Mouse (Mus musculus) heart, embryonic 16.5 days (tissue): ENCODE data around the gene Mier2. TPM values are rescaled to one million over a fixed set of nuclear protein-coding genes. Genes with fewer than 3 reads are reported as not detected.

Source experiments
- ATAC-seq: fragments of 200-750 bp; cut with Nextera tagmentation; replicated peaks from 2 replicates; pipeline ENCODE4 v1.8.0; 2017; ENCODE audit warnings: moderate number of reproducible peaks; ENCODE audit not compliant: insufficient read depth, low FRiP score; ENCODE audit errors: extremely low read depth
- H3K27ac ChIP-seq: fragments of 300-500 bp; sonication (generic); 2 replicates; pipeline ENCODE4 v1.5.1; 2014; ENCODE audit warnings: mild to moderate bottlenecking, low read length, control low read depth, moderate library complexity
- H3K27me3 ChIP-seq: fragments of 300-500 bp; sonication (generic); 2 replicates; pipeline ENCODE4 v1.6.1; 2014; ENCODE audit warnings: low read length, mixed read lengths; ENCODE audit not compliant: control insufficient read depth, insufficient read depth
- H3K36me3 ChIP-seq: fragments of 300-500 bp; sonication (generic); 2 replicates; pipeline ENCODE4 v1.6.1; 2014; ENCODE audit not compliant: control insufficient read depth, insufficient read depth
- H3K4me1 ChIP-seq: fragments of 300-500 bp; sonication (generic); 2 replicates; pipeline ENCODE4 v1.6.1; 2014; ENCODE audit warnings: low read length, mixed read lengths; ENCODE audit not compliant: control insufficient read depth, insufficient read depth
- H3K4me2 ChIP-seq: fragments of 300-500 bp; sonication (generic); 2 replicates; pipeline ENCODE4 v1.6.1; 2014; ENCODE audit warnings: low read depth, mild to moderate bottlenecking, control low read depth, low read length
- H3K4me3 ChIP-seq: fragments of 300-500 bp; sonication (generic); 2 replicates; pipeline ENCODE4 v1.5.1; 2014; ENCODE audit warnings: mild to moderate bottlenecking, control low read depth, low read length
- H3K9ac ChIP-seq: fragments of 300-500 bp; sonication (generic); 2 replicates; pipeline ENCODE4 v1.6.1; 2014; ENCODE audit warnings: low read length, control low read depth
- H3K9me3 ChIP-seq: fragments of 300-500 bp; sonication (generic); replicated peaks from 2 replicates; pipeline ENCODE4 v1.6.1; 2016; ENCODE audit warnings: low read length; ENCODE audit not compliant: control insufficient read depth
- WGBS: fragments of 180-500 bp; shearing (Covaris S2); extraction: QIAGEN DNeasy Blood & Tissue Kit; methylation state at CpG from one replicate; pipeline ENCODE4 v1.1.7; 2014; 5-methylcytosine and 5-hydroxymethylcytosine counted together
- polyA plus RNA-seq: library from polyadenylated mRNA; unstranded; fragments of >200 nt; fragmentation: Nextera tagmentation; extraction: Ambion mirVana; gene quantifications from 2 replicates; pipeline ENCODE4 v1.2.1, GENCODE M21; 2015

The Mier2 gene
- polyA plus RNA-seq, 1 experiment from 2014 or later = 26.5 TPM

DNA sequence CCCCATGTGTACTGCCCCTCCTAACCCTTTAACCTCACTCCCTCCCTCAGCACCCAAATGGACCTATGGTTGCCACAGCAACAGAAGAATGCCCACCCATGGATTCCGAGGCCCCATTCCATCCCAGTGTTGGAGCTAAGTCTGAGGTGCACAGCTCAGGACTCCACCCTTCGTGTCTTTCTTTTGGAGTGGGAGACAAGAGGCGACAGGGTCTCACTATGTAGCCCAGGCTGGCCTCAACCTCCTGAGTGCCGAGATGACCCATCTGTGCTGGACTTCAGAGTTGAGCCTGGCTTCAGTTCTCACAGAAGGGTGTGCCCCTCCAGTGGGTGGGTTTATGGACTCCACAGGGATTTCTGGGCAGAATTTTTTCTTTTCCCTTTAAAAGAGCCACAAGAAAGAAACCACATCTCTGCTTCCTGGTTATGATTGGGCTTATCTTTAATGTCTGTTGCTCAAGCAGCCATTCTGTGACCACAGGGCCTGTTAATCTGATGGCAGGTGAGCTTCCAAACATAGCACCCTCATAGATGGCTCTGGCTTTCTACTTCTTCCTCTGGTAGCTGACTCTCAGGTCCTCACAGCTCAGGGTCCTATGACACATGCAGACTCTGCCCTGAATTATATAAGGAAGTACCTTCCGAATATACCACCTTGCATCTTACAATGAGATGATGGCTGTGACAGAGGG, 32.2 kb upstream of the Mier2 start, which contains the start of gene Theg:
Gene Theg (minus strand): TSS at position 271 of the 691 bp plus-strand sequence.
- no peak within 1 kb of the TSS for H3K9ac ChIP-seq
- WGBS = 77% methylated on average over 5 of the region's 5 CpGs

DNA sequence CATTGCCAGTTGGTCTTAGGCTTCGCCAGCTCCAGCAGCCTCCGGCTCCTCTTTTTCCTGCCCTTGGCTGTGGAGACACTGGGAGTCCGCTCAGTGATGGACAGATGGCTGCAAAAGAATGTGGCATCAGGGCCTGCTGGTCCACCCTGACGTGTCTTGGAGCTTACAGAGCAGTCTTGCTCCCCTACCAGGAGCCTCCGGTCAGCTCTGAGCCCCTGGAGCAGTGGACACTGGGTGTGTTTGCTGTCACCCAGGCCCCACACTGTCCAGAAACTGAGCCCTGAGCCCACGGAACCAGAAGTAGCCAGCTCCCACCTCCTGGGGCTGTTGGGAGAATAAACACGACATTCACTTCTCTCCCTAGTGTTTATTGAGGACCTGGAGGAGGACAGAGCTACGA, 31.2 kb upstream of the Mier2 start:
- Histone ChIP-seq H3K27ac (no peak overlapping the region), H3K4me2 (no peak overlapping the region), H3K9me3 (no peaks in the 10 kb centered on the region), H3K4me3 (no peak overlapping the region), H3K9ac (no peak overlapping the region), H3K27me3 (no peaks in the 10 kb centered on the region), H3K36me3 (no peaks in the 10 kb centered on the region), H3K4me1 (no peaks in the 10 kb centered on the region)
- ATAC-seq = no peak
- 56% methylated on average over 8 of the region's 8 CpGs for WGBS

More for the DNA sequence above, 32.2 kb upstream of the Mier2 start, which contains the start of gene Theg:
- H3K4me2 ChIP-seq = no peak within 1 kb of the TSS
- no peaks in the 10 kb centered on the region for H3K9me3 ChIP-seq
- ATAC-seq = no peak
- no peak within 1 kb of the TSS for H3K27ac ChIP-seq
- H3K36me3 ChIP-seq = no peaks in the 10 kb centered on the region
- H3K4me1 ChIP-seq = no peaks in the 10 kb centered on the region
- H3K27me3 ChIP-seq = no peaks in the 10 kb centered on the region
- no peak within 1 kb of the TSS for H3K4me3 ChIP-seq

DNA sequence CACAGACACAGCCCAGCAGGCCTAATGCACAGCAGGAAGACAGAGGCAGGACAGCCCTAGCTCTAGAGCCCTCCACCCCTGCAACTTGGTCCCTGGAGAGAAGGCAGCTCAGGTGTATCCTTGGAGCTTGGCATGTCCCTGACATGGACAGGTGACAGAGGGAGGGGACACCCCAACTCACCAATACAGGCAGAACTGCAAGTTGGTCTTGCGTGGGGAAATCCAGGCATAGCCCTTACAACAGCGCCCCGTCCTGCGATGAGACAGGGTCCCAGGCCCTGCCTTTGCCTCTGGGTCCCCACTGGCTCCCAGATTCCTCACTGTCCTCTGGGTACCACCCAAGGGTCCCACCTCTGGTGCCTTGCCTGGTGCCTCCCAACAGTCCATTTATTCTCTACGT, 30.7 kb upstream of the Mier2 start:
- Histone ChIP-seq H3K4me2 (no peak overlapping the region), H3K4me3 (no peak overlapping the region), H3K9me3 (peaks cover 2% of the 10 kb centered on the region; the same call in 1 of the 2 replicates), H3K4me1 (no peaks in the 10 kb centered on the region), H3K27ac (no peak overlapping the region), H3K27me3 (no peaks in the 10 kb centered on the region), H3K36me3 (no peaks in the 10 kb centered on the region), H3K9ac (no peak overlapping the region)
- no peak for ATAC-seq
- 91% methylated on average over 5 of the region's 5 CpGs for WGBS

DNA sequence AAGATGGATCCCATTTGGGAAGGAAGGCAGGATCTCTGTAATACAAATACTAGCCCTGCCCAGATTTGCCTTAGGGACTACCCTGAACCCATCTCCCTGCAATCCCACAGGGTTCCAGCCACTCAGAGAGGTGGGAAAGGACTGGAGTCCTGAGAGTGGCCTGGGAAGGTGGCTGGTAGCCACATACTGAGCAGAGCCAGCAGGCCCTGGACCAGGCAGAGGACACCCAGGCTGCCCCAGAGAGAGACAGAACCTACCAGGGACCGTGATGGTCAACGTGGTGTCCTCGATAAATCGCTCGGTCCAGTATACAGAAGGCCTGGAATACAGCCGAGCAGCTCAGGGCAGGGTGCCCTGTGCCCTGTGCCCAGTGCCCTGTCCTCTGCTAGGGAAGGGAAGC, 30.1 kb upstream of the Mier2 start:
- Histone ChIP-seq H3K9me3 (peaks cover 2% of the 10 kb centered on the region; the same call in 1 of the 2 replicates), H3K4me1 (no peaks in the 10 kb centered on the region), H3K36me3 (no peaks in the 10 kb centered on the region), H3K9ac (no peak overlapping the region), H3K27ac (no peak overlapping the region), H3K4me2 (no peak overlapping the region), H3K27me3 (no peaks in the 10 kb centered on the region), H3K4me3 (no peak overlapping the region)
- WGBS = 90% methylated on average over 6 of the region's 6 CpGs
- ATAC-seq = no peak

DNA sequence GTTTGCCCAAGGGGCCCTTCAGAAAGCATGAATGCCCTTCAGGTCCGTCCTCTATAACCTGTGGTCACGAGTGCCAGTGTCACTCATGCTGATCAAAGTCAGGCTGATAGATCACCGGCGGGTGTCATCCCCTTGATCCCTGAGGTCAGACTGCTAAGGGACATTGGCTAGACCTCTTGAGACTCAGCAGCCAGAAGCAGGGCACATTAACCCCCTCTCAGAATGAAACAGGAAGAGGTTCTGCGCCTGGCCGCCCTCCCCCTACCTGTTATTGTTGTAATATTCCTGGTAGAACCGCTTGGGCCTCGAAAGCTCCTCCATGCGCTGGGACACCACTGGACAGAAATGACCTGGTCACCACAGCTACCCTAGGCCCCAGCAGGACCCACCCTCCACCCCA, 29.4 kb upstream of the Mier2 start:
- no peaks in the 10 kb centered on the region for H3K36me3 ChIP-seq
- H3K4me1 ChIP-seq = no peaks in the 10 kb centered on the region
- no peak overlapping the region for H3K9ac ChIP-seq
- H3K27ac ChIP-seq = no peak overlapping the region
- peaks cover 2% of the 10 kb centered on the region; the same call in 1 of the 2 replicates for H3K9me3 ChIP-seq
- ATAC-seq = no peak
- H3K4me3 ChIP-seq = no peak overlapping the region
- no peak overlapping the region for H3K4me2 ChIP-seq
- H3K27me3 ChIP-seq = no peaks in the 10 kb centered on the region; the same call in 1 of the 2 replicates
- 71% methylated on average over 9 of the region's 9 CpGs for WGBS

DNA sequence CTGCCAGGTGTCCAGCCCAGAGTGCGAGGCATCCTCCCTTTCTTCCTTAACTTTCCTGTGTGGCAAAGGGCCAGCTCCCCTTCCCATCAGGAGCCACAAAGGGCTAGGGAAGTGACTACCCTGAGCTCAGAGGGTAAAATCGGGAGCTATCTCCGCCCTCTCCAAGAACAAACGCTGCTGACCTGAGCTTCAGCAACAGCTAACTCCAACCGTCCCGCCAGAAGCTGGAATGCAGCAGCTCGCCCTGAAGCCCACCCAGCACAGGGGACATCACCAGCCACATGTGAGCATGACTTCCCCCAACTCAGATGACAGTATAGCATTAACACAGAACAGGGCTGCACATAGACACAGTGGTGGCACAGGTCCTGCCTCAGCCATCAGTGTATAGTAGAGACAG, 29.0 kb upstream of the Mier2 start:
- H3K36me3 ChIP-seq = no peaks in the 10 kb centered on the region
- no peak for ATAC-seq
- peaks cover 2% of the 10 kb centered on the region; the same call in 1 of the 2 replicates for H3K9me3 ChIP-seq
- H3K9ac ChIP-seq = no peak overlapping the region
- H3K27ac ChIP-seq = no peak overlapping the region
- H3K4me1 ChIP-seq = no peaks in the 10 kb centered on the region
- H3K4me2 ChIP-seq = no peak overlapping the region
- H3K27me3 ChIP-seq = no peaks in the 10 kb centered on the region; the same call in 1 of the 2 replicates
- H3K4me3 ChIP-seq = no peak overlapping the region
- 39% methylated on average over 7 of the region's 7 CpGs for WGBS

DNA sequence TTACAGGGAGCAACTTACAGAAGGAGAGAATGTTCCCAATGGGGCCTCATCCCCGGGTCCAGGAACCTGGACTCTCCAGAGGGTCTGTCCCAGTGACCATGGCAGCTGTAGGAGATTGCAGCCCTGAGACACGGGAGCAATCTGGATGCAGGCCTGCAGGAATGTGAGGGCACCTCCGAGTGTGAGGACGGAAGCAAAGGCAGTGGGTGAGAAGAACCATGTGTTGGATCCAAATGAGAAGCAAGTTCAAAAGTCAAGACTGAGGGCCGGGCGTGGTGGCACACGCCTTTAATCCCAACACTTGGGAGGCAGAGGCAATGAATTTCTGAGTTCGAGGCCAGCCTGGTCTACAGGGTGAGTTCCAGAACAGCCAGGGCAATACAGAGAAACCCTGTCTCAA, 26.5 kb upstream of the Mier2 start:
- Histone ChIP-seq H3K9me3 (peaks cover 2% of the 10 kb centered on the region; the same call in 1 of the 2 replicates), H3K27ac (no peak overlapping the region), H3K36me3 (no peaks in the 10 kb centered on the region), H3K4me2 (no peak overlapping the region), H3K9ac (no peak overlapping the region), H3K4me1 (no peaks in the 10 kb centered on the region), H3K4me3 (no peak overlapping the region), H3K27me3 (no peaks in the 10 kb centered on the region; the same call in 1 of the 2 replicates)
- no peak for ATAC-seq
- 81% methylated on average over 8 of the region's 8 CpGs for WGBS

DNA sequence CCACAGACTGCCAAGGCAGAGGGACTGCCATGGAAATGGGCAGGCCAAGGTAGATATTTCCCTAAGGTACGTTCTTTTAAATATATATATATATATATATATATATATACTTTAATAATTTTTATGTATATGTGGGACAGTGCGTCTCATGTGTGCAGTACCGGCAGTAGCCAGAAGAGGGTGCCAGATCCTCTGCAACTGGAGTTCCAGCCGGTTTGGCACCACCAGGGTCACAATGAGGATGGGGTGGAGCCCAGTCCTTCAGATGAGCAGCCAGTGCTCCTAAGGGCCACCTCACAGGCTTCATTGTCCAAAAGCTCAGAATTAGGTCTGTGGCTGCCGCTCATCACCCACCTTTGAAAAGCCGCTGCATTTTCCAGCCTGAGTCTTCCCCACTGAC, 25.8 kb upstream of the Mier2 start:
- H3K27ac ChIP-seq = no peak overlapping the region
- 44% methylated on average over 6 of the region's 6 CpGs for WGBS
- H3K4me3 ChIP-seq = no peak overlapping the region
- peaks cover 2% of the 10 kb centered on the region; the same call in 1 of the 2 replicates for H3K9me3 ChIP-seq
- no peaks in the 10 kb centered on the region for H3K4me1 ChIP-seq
- H3K4me2 ChIP-seq = no peak overlapping the region
- ATAC-seq = no peak
- no peaks in the 10 kb centered on the region; the same call in 1 of the 2 replicates for H3K27me3 ChIP-seq
- H3K9ac ChIP-seq = no peak overlapping the region
- H3K36me3 ChIP-seq = no peaks in the 10 kb centered on the region

DNA sequence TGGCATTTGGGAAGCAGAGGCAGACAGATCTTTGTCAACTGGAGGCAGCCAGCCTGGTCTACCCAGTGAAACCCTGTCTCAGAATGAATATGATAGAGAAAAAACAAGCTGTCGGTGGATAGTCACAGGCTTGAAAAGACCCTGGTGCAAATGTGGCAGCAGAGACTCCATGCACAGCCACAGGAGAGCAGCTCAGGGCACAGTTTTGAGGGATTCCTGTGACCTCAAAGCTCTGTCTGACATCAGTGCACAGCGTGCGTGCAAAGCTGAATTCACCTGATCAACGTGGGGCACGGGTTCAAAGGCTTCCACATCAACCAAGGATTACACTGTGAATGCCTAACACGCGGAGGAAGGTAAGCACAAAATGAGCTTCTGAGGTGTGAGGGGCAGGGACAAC, 25.4 kb upstream of the Mier2 start:
- Histone ChIP-seq H3K4me1 (no peaks in the 10 kb centered on the region), H3K4me2 (no peak overlapping the region), H3K36me3 (no peaks in the 10 kb centered on the region), H3K9ac (no peak overlapping the region), H3K27ac (no peak overlapping the region), H3K27me3 (no peaks in the 10 kb centered on the region; the same call in 1 of the 2 replicates), H3K4me3 (no peak overlapping the region), H3K9me3 (peaks cover 2% of the 10 kb centered on the region; the same call in 1 of the 2 replicates)
- ATAC-seq = no peak
- 72% methylated on average over 7 of the region's 7 CpGs for WGBS
